Mouse (Mus musculus) ovary, postnatal 14 days (tissue): ENCODE measurements around the gene Cenpl.
A peak's percentile ranks its signal among the peaks of the same experiment; 100 is the strongest.
"Not testable (repeated sequence)": the region's sequence is repeated elsewhere in the genome, so short reads cannot be mapped to it uniquely, and the experiment has no call there.

Source experiments
- DNase-seq: peaks from one replicate; pipeline ENCODE4 v3.0.0; 2022; ENCODE audit warnings: low spot score

The Cenpl gene

GRCm38 (mm10) chr1:161070352-161071271 lies at the start of gene Cenpl, which contains the start of gene Dars2:
Gene Cenpl (plus strand): TSS chr1:161070713.
Gene Dars2 (minus strand): TSS chr1:161070658.
- DNase-seq: peak; percentile 91

- DNase-seq: no peak
Measured at GRCm38 (mm10) chr1:161025410-161026210, 44.9 kb upstream of the Cenpl start.

- no peak for DNase-seq
Measured at GRCm38 (mm10) chr1:161027196-161027595, 43.3 kb upstream of the Cenpl start.

GRCm38 (mm10) chr1:161028427-161028826 lies 42.1 kb upstream of the Cenpl start:
- not testable (repeated sequence) for DNase-seq

GRCm38 (mm10) chr1:161030058-161030457 lies 40.5 kb upstream of the Cenpl start:
- DNase-seq: no peak

- DNase-seq: no peak
Measured at GRCm38 (mm10) chr1:161031881-161032280, 38.6 kb upstream of the Cenpl start.

- DNase-seq: no peak
Measured at GRCm38 (mm10) chr1:161032345-161032744, 38.2 kb upstream of the Cenpl start.

GRCm38 (mm10) chr1:161033856-161034434 lies 36.6 kb upstream of the Cenpl start:
- no peak for DNase-seq

- DNase-seq: peak; percentile 98
Measured at GRCm38 (mm10) chr1:161034435-161035280, 35.9 kb upstream of the Cenpl start, which contains the start of gene Zbtb37. Gene Zbtb37 (minus strand): TSS chr1:161034849.

- no peak for DNase-seq
Measured at GRCm38 (mm10) chr1:161035281-161035785, 35.2 kb upstream of the Cenpl start.

- no peak for DNase-seq
Measured at GRCm38 (mm10) chr1:161035786-161036404, 34.6 kb upstream of the Cenpl start.

GRCm38 (mm10) chr1:161036411-161036841 lies 34.1 kb upstream of the Cenpl start:
- no peak for DNase-seq

GRCm38 (mm10) chr1:161037026-161037425 lies 33.5 kb upstream of the Cenpl start:
- no peak for DNase-seq

- no peak for DNase-seq
Measured at GRCm38 (mm10) chr1:161037599-161037998, 32.9 kb upstream of the Cenpl start.

GRCm38 (mm10) chr1:161038004-161038403 lies 32.5 kb upstream of the Cenpl start:
- no peak for DNase-seq

- no peak for DNase-seq
Measured at GRCm38 (mm10) chr1:161038968-161039721, 31.4 kb upstream of the Cenpl start.

GRCm38 (mm10) chr1:161039741-161040425 lies 30.6 kb upstream of the Cenpl start:
- no peak for DNase-seq

- no peak for DNase-seq
Measured at GRCm38 (mm10) chr1:161040426-161040770, 30.1 kb upstream of the Cenpl start.

- DNase-seq: no peak
Measured at GRCm38 (mm10) chr1:161040855-161041254, 29.7 kb upstream of the Cenpl start.
